Mouse (Mus musculus): ENCODE results near the gene Eya3.
A peak's percentile ranks its signal among the peaks of the same experiment; 100 is the strongest.
"Not testable (repeated sequence)": the region's sequence is repeated elsewhere in the genome, so short reads cannot be mapped to it uniquely, and the experiment has no call there.

The Eya3 gene

DNA sequence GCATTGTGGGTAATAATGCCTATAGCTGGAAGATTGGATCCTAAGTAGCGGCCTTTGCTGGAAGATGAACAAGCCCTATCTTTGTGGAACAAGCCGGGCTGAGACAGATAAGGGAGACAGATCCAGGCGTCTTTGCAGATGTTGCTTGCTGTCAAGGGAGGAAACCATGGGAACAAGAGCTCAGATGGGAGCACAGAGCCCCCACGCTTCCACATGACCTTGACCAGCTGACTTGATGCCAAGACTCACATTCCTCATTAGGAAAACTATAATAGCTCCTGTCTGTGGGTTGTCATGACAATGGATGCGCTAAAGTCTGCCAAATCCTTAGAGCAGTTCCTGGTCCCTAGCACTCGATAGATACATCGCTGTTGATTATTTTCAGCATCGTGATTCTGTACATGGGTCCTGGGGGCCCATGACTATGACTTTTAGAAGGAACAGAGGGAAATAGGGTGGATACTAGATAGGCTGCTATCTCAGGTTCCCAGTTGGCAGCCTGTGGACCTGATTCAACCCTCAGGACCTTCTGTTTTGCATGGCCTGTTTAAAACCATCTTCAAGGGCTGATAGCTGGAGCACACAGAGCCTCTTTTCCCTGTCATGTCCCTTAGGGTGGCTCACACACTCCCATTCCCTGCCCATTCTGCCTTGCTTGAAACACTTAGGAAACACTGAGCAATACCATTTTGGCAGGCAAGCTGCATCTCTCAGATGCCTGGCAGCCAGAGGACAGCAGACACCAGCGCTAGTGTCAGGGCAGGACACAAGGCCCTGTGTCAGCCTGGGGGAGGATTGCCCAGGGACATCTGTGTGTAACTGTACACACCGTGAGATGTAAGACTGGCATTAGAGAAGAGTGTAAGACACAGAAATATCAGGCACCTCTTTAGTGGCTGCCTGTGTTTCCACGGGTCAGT lies 105.5 kb downstream of the Eya3 start:
- peak; percentile 78 for DNase-seq (ENCODE audit: low spot score)

DNA sequence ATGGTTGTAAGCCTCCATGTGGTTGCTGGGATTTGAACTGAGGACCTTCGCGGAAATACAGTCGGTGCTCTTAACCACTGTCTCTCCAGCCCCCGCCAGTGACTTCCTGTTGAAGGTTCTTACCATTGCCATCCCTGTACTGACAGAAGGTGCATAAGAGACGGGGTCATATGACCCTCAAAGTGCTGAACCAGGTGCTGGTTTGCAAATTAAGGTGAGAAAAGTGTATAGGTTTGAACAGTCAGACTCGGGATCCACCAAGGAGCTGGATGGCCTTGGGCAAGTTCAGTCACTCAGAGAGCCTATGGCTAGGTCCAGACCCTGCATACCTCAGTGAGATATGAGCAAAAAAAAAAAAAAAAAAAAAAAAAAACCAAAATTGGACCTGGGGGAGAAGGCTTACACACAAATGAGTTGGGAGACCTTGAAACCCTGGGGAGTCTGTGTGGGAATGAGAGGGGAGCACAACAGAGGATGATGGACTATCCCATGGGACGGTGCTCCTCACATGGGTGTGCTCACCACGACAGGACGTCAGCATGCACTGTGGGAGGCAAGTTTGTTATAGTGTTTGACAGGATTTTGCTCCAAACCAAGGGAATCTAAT lies 108.2 kb downstream of the Eya3 start:
- no peak for DNase-seq (ENCODE audit: low spot score)

DNA sequence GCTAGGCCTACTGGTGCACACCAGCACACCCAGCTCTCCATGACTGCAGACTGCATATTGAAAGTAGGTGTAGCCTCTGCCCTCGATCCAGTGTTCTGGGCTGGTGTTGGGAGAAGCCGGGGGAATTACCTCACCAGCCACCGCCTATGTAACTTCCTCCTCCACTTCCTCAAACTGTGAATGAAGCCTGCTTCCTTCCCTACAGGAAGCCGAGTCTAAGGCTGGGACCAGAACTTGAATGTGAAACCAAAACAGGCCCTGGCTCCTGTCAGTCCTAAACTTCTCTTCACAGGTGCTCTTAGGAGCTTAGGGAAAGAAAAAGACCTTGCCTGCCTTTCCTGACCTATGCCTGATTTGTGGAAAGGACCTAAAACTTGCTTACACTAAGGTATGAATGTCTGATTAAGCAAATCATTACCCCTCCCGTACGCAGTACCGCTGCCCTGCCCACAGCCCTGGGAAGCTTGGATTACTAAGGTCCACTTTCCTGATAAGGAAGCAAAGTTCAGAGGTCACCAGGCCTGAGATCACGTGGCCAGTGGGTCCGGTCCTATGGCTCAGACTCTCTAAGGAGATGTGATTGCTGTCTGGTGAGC lies 109.0 kb downstream of the Eya3 start:
- no peak for DNase-seq (ENCODE audit: low spot score)

DNA sequence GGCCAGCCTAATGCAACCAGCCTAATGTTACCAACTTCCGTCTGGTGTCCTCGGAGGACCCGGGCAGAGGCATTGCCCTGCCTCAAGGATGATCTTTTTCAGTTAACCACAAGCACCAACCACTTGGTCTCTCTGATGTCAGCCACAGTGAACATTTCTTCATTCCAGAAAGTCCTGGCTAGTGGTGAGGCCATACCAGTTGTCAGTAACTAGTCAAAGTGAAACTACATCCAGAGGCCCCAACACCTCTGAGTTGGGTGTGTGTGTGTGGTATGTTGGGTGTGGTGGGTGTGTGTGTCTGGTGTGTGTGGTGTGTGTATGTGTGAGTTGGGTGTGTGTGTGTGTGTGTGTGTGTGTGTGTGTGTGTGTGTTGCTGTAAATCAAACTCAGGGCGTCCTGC lies 110.0 kb downstream of the Eya3 start:
- DNase-seq (ENCODE audit: low spot score), result no peak

DNA sequence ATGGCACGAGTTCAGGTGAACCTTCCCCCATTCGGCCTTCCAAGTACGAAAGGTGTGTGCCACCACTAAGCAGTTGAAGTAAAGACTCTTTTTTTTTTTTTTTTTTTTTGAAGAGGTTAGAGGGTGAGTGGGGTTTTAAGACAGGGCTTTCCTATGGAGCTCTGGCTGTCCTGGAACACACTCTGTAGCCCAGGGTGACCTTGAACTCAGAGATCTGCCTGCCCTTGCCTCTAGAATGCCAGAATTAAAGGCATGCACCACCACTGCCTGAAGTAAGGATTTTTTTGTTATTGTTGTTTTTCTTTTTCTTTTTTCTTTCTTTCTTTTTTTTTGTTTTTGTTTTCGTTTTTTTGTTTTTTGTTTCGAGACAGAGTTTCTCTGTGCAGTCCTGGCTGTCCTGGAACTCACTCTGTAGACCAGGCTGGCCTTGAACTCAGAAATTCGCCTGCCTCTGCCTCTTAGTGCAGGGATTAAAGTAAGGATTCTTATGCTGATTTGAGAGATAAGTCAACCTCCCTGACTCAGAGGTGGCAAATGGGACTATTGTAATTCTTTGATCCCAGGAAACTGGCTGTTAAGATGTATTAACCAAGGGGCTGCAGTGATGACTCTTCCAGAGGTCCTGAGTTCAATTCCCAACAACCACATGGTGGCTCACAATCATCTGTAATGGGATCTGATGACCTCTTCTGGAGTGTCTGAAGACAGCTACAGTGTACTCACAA lies 110.6 kb downstream of the Eya3 start:
- DNase-seq (ENCODE audit: low spot score), result no peak

DNA sequence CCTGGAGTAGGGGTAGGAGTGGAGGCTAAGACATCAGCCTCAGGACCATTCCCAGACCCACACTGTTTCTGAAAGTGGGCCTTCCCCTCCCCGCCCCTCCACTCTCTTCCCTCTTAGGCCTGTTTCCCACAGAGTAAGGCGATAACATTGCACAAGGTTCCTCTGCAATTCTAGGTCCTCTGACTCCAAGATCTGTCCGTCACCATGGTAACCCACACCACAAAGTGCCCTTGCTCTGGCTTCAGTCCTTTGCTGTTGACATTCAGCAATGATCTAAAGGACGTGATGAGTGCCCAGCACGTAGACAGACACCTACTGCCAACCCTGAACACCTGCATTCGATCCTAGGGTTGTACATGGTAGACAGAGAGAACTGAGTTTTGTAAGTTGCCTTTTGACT lies 114.2 kb downstream of the Eya3 start:
- no peak for DNase-seq (ENCODE audit: low spot score)

DNA sequence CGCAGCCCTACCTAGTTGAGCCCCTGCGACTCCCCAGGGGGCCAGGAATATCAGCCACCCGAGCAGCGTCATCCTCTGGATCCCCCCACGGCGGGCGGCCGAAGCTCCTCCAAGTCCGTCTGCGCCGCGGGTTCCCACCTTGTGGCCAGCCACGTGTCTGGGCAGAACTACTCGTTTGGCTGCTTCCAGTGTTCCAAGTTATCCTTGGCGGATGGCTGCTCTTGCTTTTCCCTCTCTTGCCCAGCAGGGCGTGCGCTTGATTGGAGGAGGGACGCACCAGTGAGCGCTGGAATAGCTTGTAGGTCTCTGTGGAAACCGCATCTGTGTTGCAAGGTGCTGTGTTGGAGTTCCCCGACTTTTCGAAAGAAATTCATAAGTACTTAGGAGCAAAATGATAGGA lies 118.2 kb downstream of the Eya3 start, which contains the start of gene Smpdl3b:
Smpdl3b (minus strand) TSS at position 279 of the 400 bp plus-strand sequence.
- peak; percentile 81 for DNase-seq (ENCODE audit: low spot score)

DNA sequence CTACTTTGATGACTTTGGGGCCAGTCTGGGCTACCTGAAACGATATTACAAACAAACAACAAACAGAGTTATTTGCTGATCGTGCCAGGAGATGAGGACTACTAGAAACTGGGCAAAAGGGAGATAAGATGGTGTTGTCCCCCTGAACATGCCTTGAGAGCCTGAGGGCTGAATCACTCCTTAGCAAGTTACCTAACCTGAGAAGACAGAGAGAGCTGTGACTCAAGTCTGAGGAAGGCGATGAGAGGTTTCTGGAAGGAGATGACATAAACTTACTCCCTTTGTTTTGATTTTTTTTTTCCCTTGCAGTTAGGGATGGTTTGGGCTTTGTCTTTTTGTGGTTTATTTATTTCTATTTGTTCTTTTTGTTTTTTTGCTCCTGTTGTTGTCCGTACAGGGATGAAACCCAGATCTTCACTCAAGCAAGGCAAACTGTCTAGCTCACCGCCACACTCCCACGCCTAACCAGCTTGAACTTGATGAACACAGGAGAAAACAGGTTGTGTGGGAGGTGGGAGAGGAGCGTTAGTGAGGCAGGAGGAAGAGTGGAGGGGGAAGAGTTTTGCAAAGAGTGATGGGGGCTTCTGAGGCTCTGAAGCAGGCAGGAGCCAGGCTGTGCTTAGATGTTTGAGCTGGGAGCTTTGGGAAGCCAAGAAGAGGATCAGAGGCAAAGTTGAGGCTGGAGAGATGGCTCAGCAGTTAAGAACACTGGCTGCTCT lies 119.0 kb downstream of the Eya3 start:
- no peak for DNase-seq (ENCODE audit: low spot score)

DNA sequence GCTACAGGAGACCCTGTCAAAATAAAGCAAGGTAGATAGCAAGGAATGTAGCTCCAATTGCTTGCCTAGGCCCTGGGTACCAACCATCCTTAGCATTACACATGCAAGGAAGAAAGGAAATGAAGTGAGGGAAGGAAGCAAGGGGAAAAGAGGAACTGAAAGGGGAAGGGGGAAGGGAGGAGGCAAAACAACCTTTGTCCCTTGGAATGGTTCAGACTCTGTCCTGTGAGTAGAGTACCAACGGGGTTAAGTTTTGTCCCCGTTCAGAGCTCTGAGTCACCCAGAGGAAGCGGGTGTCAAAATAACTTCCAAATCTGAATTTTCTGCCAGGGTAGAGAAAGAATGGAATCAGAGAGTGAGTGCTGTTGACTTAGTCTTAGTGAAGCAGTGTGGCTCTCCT lies 121.5 kb downstream of the Eya3 start:
- DNase-seq (ENCODE audit: low spot score), result no peak

DNA sequence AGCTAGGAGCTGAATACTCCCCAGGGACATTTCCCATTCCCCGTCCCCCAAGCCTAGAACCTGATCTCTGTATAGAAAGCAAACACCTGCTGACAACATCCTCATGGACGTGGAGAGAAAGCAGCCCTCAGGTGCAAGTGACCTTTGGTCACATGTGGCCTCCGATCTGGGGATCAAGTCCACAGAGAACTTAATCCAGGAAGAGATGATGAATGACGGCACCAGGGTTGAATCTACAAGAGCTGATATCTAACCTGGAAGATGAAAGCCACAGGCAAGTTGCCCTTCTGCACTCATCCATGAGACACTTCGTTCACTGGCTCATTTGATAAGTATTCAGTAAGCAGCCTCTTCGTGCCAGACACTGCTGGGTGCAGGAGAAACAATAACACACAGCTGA lies 123.8 kb downstream of the Eya3 start:
- no peak for DNase-seq (ENCODE audit: low spot score)

DNA sequence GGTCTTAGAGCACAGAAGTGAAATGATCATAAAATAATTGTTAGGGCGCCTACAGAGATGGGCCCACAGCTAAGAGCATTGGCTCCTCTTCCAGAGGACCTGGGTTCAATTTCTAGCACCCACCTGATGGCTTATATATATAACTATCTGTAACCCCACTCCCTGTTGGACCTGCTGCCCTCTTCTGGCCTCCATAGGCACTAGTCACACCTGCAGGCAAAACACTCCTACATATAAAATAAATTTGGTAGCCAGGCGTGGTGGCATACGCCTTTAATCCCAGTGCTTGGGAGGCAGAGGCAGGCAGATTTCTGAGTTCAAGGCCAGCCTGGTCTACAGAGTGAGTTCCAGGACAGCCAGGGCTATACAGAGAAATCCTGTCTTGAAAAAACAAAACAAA lies 124.3 kb downstream of the Eya3 start:
- not testable (repeated sequence) for DNase-seq (ENCODE audit: low spot score)

DNA sequence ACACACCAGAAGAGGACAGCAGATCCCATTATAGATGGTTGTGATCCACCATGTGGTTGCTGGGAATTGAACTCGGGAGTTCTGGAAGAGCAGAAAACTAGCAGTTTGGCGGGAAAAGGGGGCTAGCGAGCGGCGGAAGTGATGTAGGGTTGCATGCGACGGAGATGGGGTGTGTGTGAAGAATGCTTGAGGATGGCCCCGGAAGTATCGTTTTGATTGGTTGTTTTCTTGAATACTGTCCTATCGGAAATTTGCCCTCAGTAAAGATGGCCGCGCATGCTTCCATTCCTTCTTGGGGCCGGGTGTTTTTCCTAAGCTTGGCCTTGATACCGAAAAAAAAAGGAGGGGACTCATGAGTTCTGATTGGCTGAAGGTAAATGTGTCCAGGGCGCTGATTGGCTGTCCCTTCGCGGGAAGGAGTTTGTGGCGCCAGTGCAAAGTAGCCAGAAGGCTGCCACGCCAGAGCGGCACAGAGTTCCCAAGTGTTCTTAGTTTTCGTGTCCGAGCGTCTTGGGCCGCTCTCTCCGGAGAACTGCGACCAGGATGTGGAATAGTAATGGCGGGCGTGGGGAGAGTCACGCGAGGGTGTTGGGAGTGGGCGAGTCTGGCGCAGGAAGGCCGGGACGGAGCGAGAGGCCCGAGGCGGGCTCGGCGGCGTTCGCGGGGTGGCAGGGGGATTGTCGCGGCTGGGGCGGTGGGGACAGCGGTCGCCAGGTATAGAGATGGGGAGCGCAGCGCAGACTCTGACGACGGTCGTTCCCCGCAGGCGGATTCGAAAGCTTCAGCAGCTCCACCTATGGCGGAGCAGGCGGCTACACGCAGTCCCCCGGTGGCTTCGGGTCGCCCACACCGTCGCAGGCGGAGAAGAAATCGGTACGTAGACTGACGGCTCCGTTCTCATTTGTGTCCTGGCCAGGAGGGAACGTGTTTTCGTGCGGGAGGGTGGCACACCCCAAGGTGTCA lies 129.4 kb downstream of the Eya3 start, which contains the start of gene Rpa2:
Rpa2 (plus strand) TSS at position 419 of the 963 bp plus-strand sequence.
- DNase-seq (ENCODE audit: low spot score), result peak; percentile 98

DNA sequence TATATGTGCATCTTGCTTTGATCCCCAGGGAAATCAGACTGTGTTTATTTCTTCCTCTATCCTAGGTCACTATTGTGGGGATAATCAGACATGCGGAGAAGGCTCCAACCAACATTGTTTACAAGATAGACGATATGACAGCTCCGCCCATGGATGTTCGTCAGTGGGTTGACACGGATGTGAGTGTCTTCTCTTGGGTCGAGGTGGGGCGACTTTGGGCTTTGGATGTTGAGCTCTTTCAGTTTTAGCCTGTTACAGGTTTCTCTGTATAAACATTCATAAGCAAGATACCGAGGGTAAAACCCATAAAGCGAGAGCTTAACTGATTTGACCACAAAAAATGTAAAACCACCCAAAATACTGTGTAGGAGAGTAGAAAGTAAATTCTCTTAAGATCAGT lies 133.0 kb downstream of the Eya3 start:
- DNase-seq (ENCODE audit: low spot score), result no peak

Measured in testis, postnatal 14 days (tissue).